8 mouse cellular contexts compared by ENCODE assay signal in the genomic region with DNA sequence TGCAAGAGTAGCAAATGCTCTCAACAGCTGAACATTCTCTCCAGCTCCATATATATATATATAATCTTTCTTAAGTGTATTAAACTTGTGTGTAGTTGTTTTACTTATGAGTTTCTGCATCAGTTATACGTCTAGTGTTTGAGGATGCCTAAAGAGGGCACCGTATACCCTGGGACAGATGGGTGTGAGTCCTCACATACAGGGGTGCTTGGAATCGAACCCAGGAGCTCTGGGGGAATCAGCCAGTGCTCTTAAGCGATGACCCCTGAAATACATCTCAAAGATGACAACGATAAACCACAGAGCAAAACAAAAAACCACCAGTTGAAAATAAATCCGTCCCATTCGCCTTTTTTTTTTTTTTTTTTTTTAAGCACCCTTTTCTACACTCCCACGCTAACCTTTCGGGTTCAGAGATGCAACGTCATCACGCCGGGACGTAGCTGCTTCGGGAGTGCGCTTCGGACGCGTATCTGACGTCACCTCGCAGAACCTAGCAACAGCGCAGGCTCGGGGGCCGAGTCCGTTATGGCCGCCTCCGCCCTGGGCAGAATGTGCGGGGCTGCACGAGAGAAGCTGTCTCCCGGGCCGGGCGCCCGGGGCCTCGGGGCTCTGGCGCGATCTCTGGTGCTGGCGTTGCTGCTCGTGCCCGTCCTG. TPM values are rescaled to one million over a fixed set of nuclear protein-coding genes. Genes with fewer than 3 reads are reported as not detected.
DNase-seq lines count a peak whose midpoint lies in the region; ATAC-seq lines count a peak whose summit lies in the region.

A gene (plus strand): TSS at position 489 of the 657 bp plus-strand sequence.

- H3K4me1 ChIP-seq in megakaryocyte, embryonic 14.5 days, result peaks cover 41% of the 10 kb centered on the region

- peaks cover 11% of the 10 kb centered on the region for H3K36me3 ChIP-seq in megakaryocyte, embryonic 14.5 days (replicated peaks; ENCODE audit: low read length)

- H3K4me3 ChIP-seq in megakaryocyte, embryonic 14.5 days (replicated peaks), result peak within 1 kb of the TSS; percentile 97

- peak; percentile 96 for DNase-seq in ZHBTc4 (ENCODE audit: low read depth, low spot score)
- peak; percentile 78 to 84 for DNase-seq in gastrocnemius, adult 8-10 months (ENCODE audit: low spot score in 2 of 2)
- peak; percentile 83 for DNase-seq in hindlimb bud, embryonic 11.5 days (ENCODE audit: extremely low spot score, low read depth, low spot score)
- DNase-seq in left cerebral cortex, adult 8-10 months (ENCODE audit: low spot score in 2 of 2), result peak; percentile 85 to 91
- DNase-seq in right cerebral cortex, postnatal 10 days (ENCODE audit: low spot score in 2 of 2), result peak; percentile 97
- peak; percentile 88 for DNase-seq in urinary bladder, postnatal 25 days (ENCODE audit: low spot score)

- ATAC-seq in common myeloid progenitor, adult 5-6 weeks (replicated peaks; ENCODE audit: low read depth, poor library complexity, severe bottlenecking), result peak; percentile 94

- no peaks in the 10 kb centered on the region for H3K27me3 ChIP-seq in megakaryocyte, embryonic 14.5 days (replicated peaks)

- H3K9me3 ChIP-seq in megakaryocyte, embryonic 14.5 days, result peaks cover 4% of the 10 kb centered on the region

RNA-seq across cellular contexts. Expression of the gene that starts here (rescaled TPM):
- 61.4 and 77.6 TPM in 2 replicates for total RNA-seq in common myeloid progenitor, adult 5-6 weeks (2017)
- total RNA-seq in gastrocnemius, adult 8-10 months (2022), result 10 to 100 TPM; 37.2 to 45.4 (median 40.2) TPM
- 10 to 100 TPM; 55.4 to 66.6 (median 57.7) TPM for total RNA-seq in left cerebral cortex, adult 8-10 months (2022)
- polyA plus RNA-seq in megakaryocyte, embryonic 14.5 days (2012; ENCODE audit: insufficient read depth, low replicate concordance), result 87.8 and 171 TPM in 2 replicates

Comparison
In these comparisons a context has a peak if more than half of its experiments do, and no peak if none do; other contexts are left out.
1. Peak in every context shown above with its lines: DNase-seq, ATAC-seq and H3K4me3 ChIP-seq.